In the genomic region with DNA sequence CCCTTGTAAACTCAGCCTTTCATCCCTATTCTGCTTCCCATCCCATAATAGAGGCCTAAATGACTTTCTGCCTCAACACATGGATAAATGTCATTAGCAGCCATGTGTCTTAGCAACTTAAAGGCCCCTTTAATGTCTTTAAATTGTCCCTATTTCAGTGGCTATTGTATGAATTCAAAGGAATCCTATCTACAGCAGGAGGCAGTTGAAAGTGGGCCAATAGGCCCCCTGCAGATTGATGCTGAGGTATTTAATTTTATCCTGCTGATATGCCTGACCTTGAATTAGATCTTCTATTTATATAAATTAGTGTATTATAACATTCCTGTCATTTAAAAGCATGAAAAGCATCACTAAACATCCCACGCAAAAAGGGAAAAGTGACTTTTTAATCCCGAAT, we compare ENCODE assay signal across 16 mouse cellular contexts.
"Had no signal": no experiment of that assay in that cellular context is flagged by ENCODE, and none has a peak within 500 bp of the region (broad histone marks: within the 10 kb centered on the region; RNA-seq: fewer than 3 reads in every experiment).

No protein-coding gene starts in this region.

- H3K9me3 ChIP-seq: neural tube, embryonic 12.5 days; neural tube, embryonic 15.5 days; stomach, embryonic 15.5 days had no signal

- DNase-seq: retina, postnatal 1 day; right cerebral cortex, adult 18-20 months; right cerebral cortex, postnatal 14 days; right cerebral cortex, postnatal 25 days; right cerebral cortex, postnatal 4 days; spleen, adult 18-20 months; thymus, adult 18-20 months; thymus, adult 2 months; thymus, postnatal 14 days; thymus, postnatal 25 days; thymus, postnatal 36 days; thymus, postnatal 4 days had no signal

- H3K4me2 ChIP-seq: neural tube, embryonic 12.5 days; neural tube, embryonic 15.5 days; stomach, embryonic 15.5 days had no signal

- H3K36me3 ChIP-seq: neural tube, embryonic 15.5 days had no signal

- H3K9ac ChIP-seq: neural tube, embryonic 12.5 days; neural tube, embryonic 15.5 days; stomach, embryonic 15.5 days had no signal

- H3K4me3 ChIP-seq: neural tube, embryonic 12.5 days; neural tube, embryonic 15.5 days; stomach, embryonic 15.5 days had no signal

- H3K4me1 ChIP-seq: stomach, embryonic 15.5 days had no signal

- H3K27me3 ChIP-seq: neural tube, embryonic 12.5 days; neural tube, embryonic 15.5 days; stomach, embryonic 15.5 days had no signal

- H3K27ac ChIP-seq: neural tube, embryonic 12.5 days; neural tube, embryonic 15.5 days; stomach, embryonic 15.5 days; stomach, postnatal 0 days had no signal
